Mouse (Mus musculus): Measurements from ENCODE around the gene Amigo1. TPM values are rescaled to one million over a fixed set of nuclear protein-coding genes. Genes with fewer than 3 reads are reported as not detected.
A peak's percentile ranks its signal among the peaks of the same experiment; 100 is the strongest.

The Amigo1 gene
- total and polyA plus RNA-seq, 3 experiments: 4.6 to 9.5 TPM; not detected in 1

DNA sequence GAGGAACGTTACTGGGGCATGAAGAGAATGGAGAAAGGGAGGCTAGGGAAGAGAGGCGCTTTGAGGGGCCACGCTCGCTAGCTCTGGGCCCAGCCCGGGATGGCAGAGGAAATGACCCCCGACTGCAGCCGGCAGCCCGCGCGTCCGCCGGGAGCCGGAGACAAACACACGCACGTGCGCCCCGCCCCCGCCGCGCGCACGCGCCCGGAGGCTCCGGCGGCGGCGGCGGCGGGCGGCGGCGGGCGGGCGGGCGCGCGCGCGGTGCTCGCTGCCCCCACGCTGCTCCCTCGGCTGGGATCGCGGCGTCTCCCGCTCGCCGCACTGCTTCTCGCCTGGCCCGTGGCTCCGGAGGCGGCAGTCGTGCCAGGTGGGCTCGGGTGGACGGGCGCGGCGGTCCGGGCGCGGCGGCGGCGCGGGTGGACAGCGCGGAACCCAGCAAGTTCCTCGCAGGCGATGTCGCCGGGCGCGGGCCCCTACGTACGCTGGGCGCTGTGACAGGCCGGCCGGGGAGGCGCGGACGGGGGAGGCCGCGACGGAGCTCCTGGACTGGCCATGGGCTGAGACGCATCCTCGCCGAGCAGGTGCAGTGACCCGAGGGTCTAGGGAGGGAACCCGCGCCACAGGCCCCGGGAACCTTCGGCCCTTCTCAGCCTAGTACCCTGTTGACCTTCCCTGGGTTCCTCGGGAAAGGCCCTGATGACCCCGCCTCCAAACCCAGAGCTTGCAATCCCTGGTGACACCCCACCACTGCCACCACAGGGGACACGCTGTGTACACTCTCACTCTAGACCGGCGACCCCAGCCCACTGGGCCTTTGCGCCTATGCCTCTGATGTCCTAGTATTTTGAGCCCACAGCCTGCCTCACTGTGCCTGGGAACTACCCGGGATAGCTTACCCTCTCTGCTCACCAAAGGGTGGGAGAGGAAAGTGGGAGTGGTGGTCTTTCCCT is at the start of gene Amigo1 (continued):
- TF ChIP-seq TCF12 (IDR thresholded peaks at IDR 0.05; ENCODE audit: low read depth, low read length) (no peak), GATA1 (IDR thresholded peaks at IDR 0.05; ENCODE audit: low read depth, low read length) (no peak), NRF1 (IDR thresholded peaks at IDR 0.05; ENCODE audit: insufficient read depth, low read depth, low read length, poor library complexity, severe bottlenecking) (peak; percentile 63), ZNF384 (IDR thresholded peaks at IDR 0.05; ENCODE audit: low read depth, low read length) (no peak)

DNA sequence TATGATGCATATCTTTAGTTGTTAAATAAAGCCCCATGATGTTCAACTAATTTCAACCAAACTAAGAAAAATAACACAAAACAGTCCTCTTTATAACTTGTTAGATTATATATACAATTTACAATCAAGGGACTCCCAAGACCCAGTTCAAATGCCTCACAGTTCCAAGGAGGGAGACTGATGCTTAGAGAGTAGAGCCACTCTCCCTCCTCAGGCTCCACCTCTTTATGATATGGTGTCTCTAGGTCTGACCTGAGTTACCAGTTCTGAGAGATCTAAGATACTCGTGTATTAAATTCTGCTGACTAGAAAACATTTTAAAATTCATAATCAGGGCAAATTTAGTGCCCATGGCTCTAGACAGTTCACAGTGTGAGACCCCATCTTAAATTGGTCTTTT is 47.0 kb upstream of the Amigo1 start:
- no peak overlapping the region for H3K9ac ChIP-seq (ENCODE audit: control insufficient read depth, low read depth, low read length, poor library complexity, severe bottlenecking)
- no peak for DNase-seq (ENCODE audit: low read depth, low spot score)
- TF ChIP-seq EP300 (IDR thresholded peaks at IDR 0.05; ENCODE audit: low read depth in 1 of 2, low read length in 2 of 2) (no peak), MXI1 (IDR thresholded peaks at IDR 0.05; ENCODE audit: low read depth, low read length) (no peak), ZMIZ1 (IDR thresholded peaks at IDR 0.05; ENCODE audit: low read depth, low read length) (no peak), TBP (IDR thresholded peaks at IDR 0.05; ENCODE audit: low read depth, low read length) (no peak), CTCF (IDR thresholded peaks at IDR 0.05 in 2 of 3, conservative IDR thresholded peaks at IDR 0.05 in 1 of 3; ENCODE audit: control insufficient read depth in 1 of 3, insufficient read depth in 1 of 3, low read depth in 2 of 3, low read length in 3 of 3, poor library complexity in 1 of 3, severe bottlenecking in 1 of 3) (no peak), RCOR1 (IDR thresholded peaks at IDR 0.05; ENCODE audit: low read depth, low read length) (no peak), JUND (IDR thresholded peaks at IDR 0.05; ENCODE audit: low read depth, low read length) (no peak), MYC (IDR thresholded peaks at IDR 0.05; ENCODE audit: low read depth, low read length) (no peak), USF1 (IDR thresholded peaks at IDR 0.05; ENCODE audit: low read depth, low read length) (no peak), MEF2A (IDR thresholded peaks at IDR 0.05; ENCODE audit: extremely low read depth, insufficient replicate concordance, low read depth, low read length, poor library complexity, severe bottlenecking) (no peak), ZC3H11A (IDR thresholded peaks at IDR 0.05; ENCODE audit: low read depth, low read length) (no peak), ZKSCAN1 (IDR thresholded peaks at IDR 0.05; ENCODE audit: low read depth, low read length) (no peak), CHD1 (IDR thresholded peaks at IDR 0.05; ENCODE audit: low read depth, low read length) (no peak), SIN3A (IDR thresholded peaks at IDR 0.05; ENCODE audit: low read length) (no peak), SMC3 (IDR thresholded peaks at IDR 0.05; ENCODE audit: low read depth, low read length) (no peak), NELFE (IDR thresholded peaks at IDR 0.05; ENCODE audit: low read depth, low read length) (no peak), POLR2AphosphoS2 (IDR thresholded peaks at IDR 0.05; ENCODE audit: low read length) (no peak), HCFC1 (IDR thresholded peaks at IDR 0.05; ENCODE audit: low read depth, low read length) (no peak)
- H3K4me3 ChIP-seq (ENCODE audit: control insufficient read depth in 1 of 2, insufficient read depth in 1 of 2, low read depth in 2 of 2, low read length in 2 of 2): no peak overlapping the region
- H3K4me1 ChIP-seq (ENCODE audit: control insufficient read depth in 1 of 2, insufficient read depth in 2 of 2, low read length in 2 of 2): peaks cover 5 to 10% of the 10 kb centered on the region in 2 experiments
- H3K36me3 ChIP-seq (ENCODE audit: control insufficient read depth in 1 of 2, insufficient read depth in 2 of 2, low read length in 2 of 2): peaks cover 14 to 32% of the 10 kb centered on the region in 2 experiments
- no peak overlapping the region for H3K27ac ChIP-seq (ENCODE audit: control insufficient read depth, low read depth, low read length)
- no peaks in the 10 kb centered on the region for H3K9me3 ChIP-seq (replicated peaks; ENCODE audit: insufficient read depth, low read length)
- peaks cover 59% of the 10 kb centered on the region for H3K79me2 ChIP-seq (ENCODE audit: control insufficient read depth, insufficient read depth, low read length, poor library complexity)
- H3K27me3 ChIP-seq (ENCODE audit: control insufficient read depth in 1 of 2, insufficient read depth in 2 of 2, low read length in 2 of 2): no peaks in the 10 kb centered on the region

Data from MEL (cell line).